Mouse (Mus musculus): ENCODE data around the gene Plscr4. TPM values are rescaled to one million over a fixed set of nuclear protein-coding genes. Genes with fewer than 3 reads are reported as not detected.

Gene Plscr4
- total and polyA plus RNA-seq, 3 experiments = not detected

DNA sequence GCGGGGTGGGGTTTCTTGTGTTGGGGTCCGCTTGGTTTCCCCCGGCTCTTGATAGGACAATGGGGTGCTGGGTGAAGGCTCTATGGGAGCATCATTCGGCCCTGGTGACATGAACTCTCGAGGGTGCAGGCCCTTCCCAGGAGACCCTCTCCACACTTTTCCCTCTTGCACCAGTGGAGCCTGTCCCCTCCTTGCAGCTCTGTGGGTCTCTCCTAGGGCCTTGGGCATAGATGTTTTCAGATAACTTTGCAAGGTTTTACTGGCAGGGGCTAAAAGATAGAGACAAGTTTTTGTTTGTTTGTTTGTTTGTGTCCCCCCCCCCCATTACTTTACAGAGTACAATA is 858 bp downstream of the Plscr4 start:
- Histone ChIP-seq H3K27me3 (ENCODE audit: control insufficient read depth in 1 of 2, insufficient read depth in 2 of 2, low read length in 2 of 2) (no peaks in the 10 kb centered on the region; a peak in 1 of 4 replicates), H3K79me2 (ENCODE audit: control insufficient read depth, insufficient read depth, low read length, poor library complexity) (no peaks in the 10 kb centered on the region), H3K9me3 (replicated peaks; ENCODE audit: insufficient read depth, low read length) (no peaks in the 10 kb centered on the region), H3K4me3 (ENCODE audit: control insufficient read depth in 1 of 2, insufficient read depth in 1 of 2, low read depth in 2 of 2, low read length in 2 of 2) (no peak overlapping the region), H3K9ac (ENCODE audit: control insufficient read depth, low read depth, low read length, poor library complexity, severe bottlenecking) (no peak overlapping the region), H3K27ac (ENCODE audit: control insufficient read depth, low read depth, low read length) (no peak overlapping the region), H3K4me1 (ENCODE audit: control insufficient read depth in 1 of 2, insufficient read depth in 2 of 2, low read length in 2 of 2) (no peaks in the 10 kb centered on the region), H3K36me3 (ENCODE audit: control insufficient read depth in 1 of 2, insufficient read depth in 2 of 2, low read length in 2 of 2) (no peaks in the 10 kb centered on the region)
- TF ChIP-seq TBP (IDR thresholded peaks at IDR 0.05; ENCODE audit: low read depth, low read length) = no peak
- no peak for TF ChIP-seq GATA1 (IDR thresholded peaks at IDR 0.05; ENCODE audit: low read depth, low read length)
- no peak for TF ChIP-seq ELF1 (IDR thresholded peaks at IDR 0.05; ENCODE audit: low read depth, low read length)
- TF ChIP-seq NELFE (IDR thresholded peaks at IDR 0.05; ENCODE audit: low read depth, low read length) = no peak
- TF ChIP-seq MXI1 (IDR thresholded peaks at IDR 0.05; ENCODE audit: low read depth, low read length) = no peak
- TF ChIP-seq POLR2A (IDR thresholded peaks at IDR 0.05; ENCODE audit: control insufficient read depth in 1 of 2, insufficient read depth in 1 of 2, low read depth in 1 of 2, low read length in 2 of 2, poor library complexity in 1 of 2) = no peak
- no peak for TF ChIP-seq ETS1 (IDR thresholded peaks at IDR 0.05; ENCODE audit: low read depth, low read length)
- TF ChIP-seq TCF12 (IDR thresholded peaks at IDR 0.05; ENCODE audit: low read depth, low read length) = no peak
- no peak for TF ChIP-seq EP300 (IDR thresholded peaks at IDR 0.05; ENCODE audit: low read depth in 1 of 2, low read length in 2 of 2)
- TF ChIP-seq ZC3H11A (IDR thresholded peaks at IDR 0.05; ENCODE audit: low read depth, low read length) = no peak
- TF ChIP-seq RAD21 (IDR thresholded peaks at IDR 0.05; ENCODE audit: low read depth, low read length) = no peak
- no peak for TF ChIP-seq TAL1 (IDR thresholded peaks at IDR 0.05; ENCODE audit: low read length)
- no peak for TF ChIP-seq GABPA (IDR thresholded peaks at IDR 0.05; ENCODE audit: low read depth, low read length)
- TF ChIP-seq UBTF (IDR thresholded peaks at IDR 0.05; ENCODE audit: borderline replicate concordance, insufficient read depth, low read depth, low read length) = no peak
- no peak for TF ChIP-seq POLR2AphosphoS5 (IDR thresholded peaks at IDR 0.05; ENCODE audit: borderline replicate concordance, low read depth, low read length)
- TF ChIP-seq ZMIZ1 (IDR thresholded peaks at IDR 0.05; ENCODE audit: low read depth, low read length) = no peak
- no peak for DNase-seq (ENCODE audit: low read depth, low spot score)

DNA sequence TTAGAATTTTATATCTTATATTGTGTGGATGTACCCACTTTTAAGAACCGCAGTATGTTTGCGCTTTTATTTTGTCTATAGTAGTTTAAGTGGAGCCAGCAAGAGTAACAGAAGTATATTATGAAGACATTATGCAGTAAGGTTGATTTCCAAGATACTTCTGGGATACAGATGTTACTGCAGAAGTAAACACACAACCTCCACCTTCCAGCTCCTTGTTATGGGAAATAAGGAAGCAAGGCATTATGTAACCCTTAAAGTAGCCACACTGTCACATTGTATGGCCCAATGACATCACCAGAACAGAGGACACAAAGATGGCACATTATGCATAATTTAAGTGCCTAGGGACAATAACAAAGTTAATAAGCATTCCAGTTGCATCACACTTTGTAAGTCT is 1.2 kb downstream of the Plscr4 start:
- H3K4me3 ChIP-seq (ENCODE audit: control insufficient read depth in 1 of 2, insufficient read depth in 1 of 2, low read depth in 2 of 2, low read length in 2 of 2) = no peak overlapping the region
- H3K79me2 ChIP-seq (ENCODE audit: control insufficient read depth, insufficient read depth, low read length, poor library complexity) = no peaks in the 10 kb centered on the region
- H3K4me1 ChIP-seq (ENCODE audit: control insufficient read depth in 1 of 2, insufficient read depth in 2 of 2, low read length in 2 of 2) = no peaks in the 10 kb centered on the region
- no peak for TF ChIP-seq NRF1 (IDR thresholded peaks at IDR 0.05; ENCODE audit: insufficient read depth, low read depth, low read length, poor library complexity, severe bottlenecking)
- no peaks in the 10 kb centered on the region for H3K36me3 ChIP-seq (ENCODE audit: control insufficient read depth in 1 of 2, insufficient read depth in 2 of 2, low read length in 2 of 2)
- no peak overlapping the region for H3K27ac ChIP-seq (ENCODE audit: control insufficient read depth, low read depth, low read length)
- H3K9ac ChIP-seq (ENCODE audit: control insufficient read depth, low read depth, low read length, poor library complexity, severe bottlenecking) = no peak overlapping the region
- no peak for DNase-seq (ENCODE audit: low read depth, low spot score)
- no peaks in the 10 kb centered on the region for H3K9me3 ChIP-seq (replicated peaks; ENCODE audit: insufficient read depth, low read length)
- H3K27me3 ChIP-seq (ENCODE audit: control insufficient read depth in 1 of 2, insufficient read depth in 2 of 2, low read length in 2 of 2) = no peaks in the 10 kb centered on the region; a peak in 1 of 4 replicates
